Mouse (Mus musculus) G1E (cell line): Measurements from ENCODE around the gene Klf12.

Source experiments
- CTCF ChIP-seq: IDR thresholded peaks from 2 replicates; pipeline ENCODE4 v1.5.1; 2012; ENCODE audit warnings: low read depth, low read length, inconsistent platforms, mixed read lengths
- GATA1 ChIP-seq: IDR thresholded peaks from 2 replicates; pipeline ENCODE4 v1.6.1; 2012; ENCODE audit warnings: borderline replicate concordance, low read length, inconsistent platforms, mixed read lengths
- TAL1 ChIP-seq: conservative IDR thresholded peaks from 2 replicates; pipeline ENCODE4 v1.6.1; 2012; ENCODE audit warnings: low read depth, low read length, inconsistent platforms, mixed read lengths

GRCm38 (mm10) chr14:100227717-100228116 is 56.8 kb downstream of the Klf12 start:
- TF ChIP-seq CTCF = no peak
- TF ChIP-seq GATA1 = no peak
- no peak for TF ChIP-seq TAL1
